Mouse (Mus musculus) intestine, postnatal 0 days (tissue): Measurements from ENCODE around the gene Fam129b. TPM values are rescaled to one million over a fixed set of nuclear protein-coding genes. Genes with fewer than 3 reads are reported as not detected.

Experiments
- ATAC-seq: fragments of 200-750 bp; cut with Nextera tagmentation; 2 replicates; pipeline ENCODE4 v1.8.0; 2017; ENCODE audit warnings: mild to moderate bottlenecking, moderate TSS enrichment, moderate library complexity
- H3K27ac ChIP-seq: fragments of 300-500 bp; sonication (generic); 2 replicates; pipeline ENCODE4 v1.5.1; 2014; ENCODE audit warnings: mild to moderate bottlenecking, low read depth, low read length, moderate library complexity
- H3K27me3 ChIP-seq: fragments of 300-500 bp; sonication (generic); replicated peaks from 2 replicates; pipeline ENCODE4 v1.6.1; 2014; ENCODE audit warnings: low read length, mixed read lengths; ENCODE audit not compliant: control insufficient read depth, insufficient read depth
- H3K36me3 ChIP-seq: fragments of 300-500 bp; sonication (generic); 2 replicates; pipeline ENCODE4 v1.6.1; 2014; ENCODE audit warnings: mild to moderate bottlenecking, moderate library complexity; ENCODE audit not compliant: control insufficient read depth, insufficient read depth
- H3K4me1 ChIP-seq: fragments of 300-500 bp; sonication (generic); replicated peaks from 2 replicates; pipeline ENCODE4 v1.6.1; 2014; ENCODE audit warnings: antibody characterized with exemption, low read length, mixed read lengths; ENCODE audit not compliant: control insufficient read depth, insufficient read depth
- H3K4me2 ChIP-seq: fragments of 300-500 bp; sonication (generic); replicated peaks from 2 replicates; pipeline ENCODE4 v1.6.1; 2014; ENCODE audit warnings: low read depth, mild to moderate bottlenecking, moderate library complexity
- H3K4me3 ChIP-seq: fragments of 300-500 bp; sonication (generic); 2 replicates; pipeline ENCODE4 v1.5.1; 2014; ENCODE audit warnings: low read depth, low read length
- H3K9ac ChIP-seq: fragments of 300-500 bp; sonication (generic); 2 replicates; pipeline ENCODE4 v1.6.1; 2014; ENCODE audit warnings: mild to moderate bottlenecking, low read depth, low read length
- H3K9me3 ChIP-seq: fragments of 300-500 bp; sonication (generic); 2 replicates; pipeline ENCODE4 v1.6.1; 2016; ENCODE audit warnings: mixed run types; ENCODE audit not compliant: control insufficient read depth
- CTCF ChIP-seq: sonication (generic); IDR thresholded peaks from 2 replicates; pipeline ENCODE4 v1.5.1; 2016; ENCODE audit warnings: low read depth, mild to moderate bottlenecking, control low read depth, antibody characterized with exemption, moderate library complexity
- WGBS: fragments of 180-500 bp; shearing (Covaris S2); extraction: QIAGEN DNeasy Blood & Tissue Kit; methylation state at CpG from one replicate; pipeline ENCODE4 v1.1.7; 2014; 5-methylcytosine and 5-hydroxymethylcytosine counted together
- polyA plus RNA-seq: library from polyadenylated mRNA; unstranded; fragments of >200 nt; fragmentation: Nextera tagmentation; extraction: Ambion mirVana; gene quantifications from 2 replicates; pipeline ENCODE4 v1.2.1, GENCODE M21; 2015

Gene Fam129b
- polyA plus RNA-seq, 1 experiment from 2014 or later, result 15.3 TPM

DNA sequence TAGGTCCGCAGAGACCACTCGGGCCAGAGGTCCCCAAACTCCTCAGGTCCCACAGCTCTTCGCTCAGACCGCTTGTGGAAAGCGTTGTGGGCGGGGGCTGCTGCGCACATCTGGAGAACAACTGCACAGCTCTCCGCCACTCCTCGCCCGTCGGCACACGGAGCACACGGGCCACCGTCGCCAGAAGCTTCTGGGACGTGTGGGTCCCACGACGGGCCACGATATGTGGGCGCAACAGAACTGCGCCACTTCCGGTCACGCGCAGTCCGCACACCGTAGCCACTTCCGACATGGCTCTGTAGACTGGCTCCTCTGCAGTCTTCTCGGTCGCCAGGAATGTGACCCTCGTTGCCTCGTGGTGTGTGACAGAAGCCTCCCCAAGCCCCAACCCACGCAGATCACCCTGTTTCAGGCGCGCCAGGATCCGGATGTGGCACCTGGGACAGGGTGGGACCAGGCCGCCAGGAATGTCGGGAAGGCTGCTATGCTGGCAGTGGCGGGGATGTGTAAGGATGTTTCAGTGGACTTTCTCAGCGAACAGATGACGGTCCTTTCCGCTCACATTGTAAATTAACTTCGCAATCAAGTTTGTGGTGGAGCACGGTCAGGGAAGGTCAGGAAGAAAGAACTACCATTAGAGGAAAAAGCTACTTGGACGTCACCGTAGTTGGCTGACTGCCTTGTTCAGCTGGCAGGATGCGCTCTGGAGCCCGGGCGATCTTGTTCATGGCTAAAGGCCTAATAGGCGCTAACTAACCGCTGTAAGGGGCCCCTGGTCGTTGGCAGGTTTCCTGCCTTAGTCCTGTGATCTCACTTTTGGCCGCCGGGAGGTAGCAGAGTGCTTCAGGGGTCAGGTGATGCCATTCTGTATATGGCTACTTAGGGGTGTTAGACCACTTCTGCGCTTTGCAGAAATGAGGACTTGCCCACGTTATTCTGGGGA lies 91.0 kb downstream of the Fam129b start:
- H3K9ac ChIP-seq, result peak overlapping the region; percentile 78
- H3K4me2 ChIP-seq, result peak overlapping the region; percentile 94
- H3K4me3 ChIP-seq, result peak overlapping the region; percentile 51
- peaks cover 8% of the 10 kb centered on the region; the same call in 1 of the 2 replicates for H3K4me1 ChIP-seq
- peak; percentile 85 for TF ChIP-seq CTCF
- peaks cover 20% of the 10 kb centered on the region for H3K36me3 ChIP-seq
- H3K9me3 ChIP-seq, result no peaks in the 10 kb centered on the region
- H3K27me3 ChIP-seq, result no peaks in the 10 kb centered on the region
- under 1% methylated on average over 55 of the region's 55 CpGs for WGBS
- ATAC-seq, result peak; percentile 85
- peak overlapping the region; percentile 97 for H3K27ac ChIP-seq

DNA sequence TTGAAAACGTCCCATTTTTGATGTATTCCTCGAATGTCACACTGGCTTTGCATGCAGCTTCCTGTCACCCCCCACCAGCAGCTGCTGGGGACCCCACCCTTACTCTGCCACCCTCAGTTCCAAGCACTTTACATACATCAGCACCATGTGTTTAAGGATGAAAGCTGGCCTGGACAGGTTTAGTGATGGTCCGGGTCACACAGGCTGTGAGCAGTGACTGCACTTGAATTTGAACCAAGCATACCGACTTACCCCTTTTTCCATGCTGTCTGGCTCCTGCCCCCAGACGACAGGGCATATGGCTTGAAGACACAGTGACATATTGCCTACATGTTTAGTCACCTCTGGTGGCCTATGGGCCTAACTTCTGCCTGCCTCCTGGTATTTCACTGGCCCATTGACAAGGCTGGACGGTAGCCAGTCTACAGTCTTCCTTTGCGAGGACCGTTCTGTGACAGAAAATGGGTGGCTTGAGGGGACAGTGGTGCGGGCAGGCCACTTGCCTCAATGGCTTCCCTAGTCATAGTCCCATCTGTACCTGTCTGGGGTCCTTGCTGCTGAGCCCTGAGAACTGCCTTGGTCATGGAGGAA lies 92.2 kb downstream of the Fam129b start:
- H3K9ac ChIP-seq, result no peak overlapping the region
- no peak for ATAC-seq
- TF ChIP-seq CTCF, result no peak
- WGBS, result 85% methylated on average over 9 of the region's 9 CpGs
- no peaks in the 10 kb centered on the region for H3K27me3 ChIP-seq
- no peaks in the 10 kb centered on the region for H3K9me3 ChIP-seq
- no peak overlapping the region for H3K27ac ChIP-seq
- H3K36me3 ChIP-seq, result peaks cover 19% of the 10 kb centered on the region
- H3K4me3 ChIP-seq, result no peak overlapping the region
- H3K4me2 ChIP-seq, result no peak overlapping the region
- H3K4me1 ChIP-seq, result peaks cover 8% of the 10 kb centered on the region; the same call in 1 of the 2 replicates

- Histone ChIP-seq H3K36me3 (peaks cover 19% of the 10 kb centered on the region), H3K4me3 (no peak overlapping the region), H3K9me3 (no peaks in the 10 kb centered on the region), H3K27ac (no peak overlapping the region), H3K27me3 (no peaks in the 10 kb centered on the region), H3K4me1 (peaks cover 8% of the 10 kb centered on the region; the same call in 1 of the 2 replicates), H3K4me2 (no peak overlapping the region), H3K9ac (no peak overlapping the region)
- ATAC-seq, result no peak
- no peak for TF ChIP-seq CTCF
- 74% methylated on average over 8 of the region's 8 CpGs for WGBS
Observed at GRCm38 (mm10) chr2:32969326-32969725, 93.4 kb downstream of the Fam129b start.

- peaks cover 20% of the 10 kb centered on the region for H3K36me3 ChIP-seq
- no peak overlapping the region for H3K4me3 ChIP-seq
- no peak overlapping the region for H3K27ac ChIP-seq
- no peak for ATAC-seq
- no peaks in the 10 kb centered on the region for H3K9me3 ChIP-seq
- no peak overlapping the region for H3K4me2 ChIP-seq
- WGBS, result 62% methylated on average over 9 of the region's 9 CpGs
- TF ChIP-seq CTCF, result no peak
- peaks cover 8% of the 10 kb centered on the region; the same call in 1 of the 2 replicates for H3K4me1 ChIP-seq
- no peaks in the 10 kb centered on the region for H3K27me3 ChIP-seq
- no peak overlapping the region for H3K9ac ChIP-seq
Observed at GRCm38 (mm10) chr2:32971235-32971634, 95.3 kb downstream of the Fam129b start.

DNA sequence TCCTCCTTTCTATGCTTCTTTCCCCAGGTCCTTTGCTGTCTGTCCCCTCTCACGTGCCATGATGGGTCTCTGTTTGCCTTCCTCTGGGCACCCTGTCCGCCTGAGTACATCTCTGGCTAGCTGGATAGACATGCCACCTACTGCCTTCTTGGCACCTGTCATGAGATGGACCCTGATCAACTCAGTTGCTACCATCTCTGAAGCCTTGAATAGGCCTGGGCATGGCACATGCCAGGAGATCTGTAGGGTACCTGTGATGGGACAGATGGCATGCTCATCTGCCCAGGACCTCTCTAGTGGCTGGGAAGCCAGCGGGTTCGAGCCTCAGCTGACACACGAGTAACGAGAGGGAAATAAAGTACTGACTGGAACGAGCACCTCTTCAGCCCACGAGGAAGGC lies 98.3 kb downstream of the Fam129b start:
- Histone ChIP-seq H3K36me3 (peaks cover 25% of the 10 kb centered on the region), H3K4me3 (no peak overlapping the region), H3K27me3 (no peaks in the 10 kb centered on the region), H3K9ac (no peak overlapping the region), H3K4me1 (no peaks in the 10 kb centered on the region), H3K9me3 (no peaks in the 10 kb centered on the region), H3K27ac (no peak overlapping the region), H3K4me2 (no peak overlapping the region)
- 88% methylated on average over 8 of the region's 8 CpGs for WGBS
- TF ChIP-seq CTCF, result no peak
- no peak for ATAC-seq

Other genes with a start within 250 kb of the Fam129b start
- gene Eng, start 229.5 kb upstream of the Fam129b start, polyA plus RNA-seq, result 32.2 and 34.1 TPM in 2 replicates
- gene Fpgs, start 172.0 kb upstream of the Fam129b start, polyA plus RNA-seq, result 12.4 and 15.2 TPM in 2 replicates
- 54.0 and 62.2 TPM in 2 replicates for gene Cdk9, start 163.0 kb upstream of the Fam129b start, polyA plus RNA-seq
- 11.2 and 11.7 TPM in 2 replicates for gene Sh2d3c, start 155.1 kb upstream of the Fam129b start, polyA plus RNA-seq
- gene 6330409D20Rik, start 135.1 kb upstream of the Fam129b start, polyA plus RNA-seq, result 0.18 TPM in 2 replicates
- 59.2 and 60.4 TPM in 2 replicates for gene Tor2a, start 118.9 kb upstream of the Fam129b start, polyA plus RNA-seq
- gene Ttc16, start 100.5 kb upstream of the Fam129b start, polyA plus RNA-seq, result 0.04 and 0.09 TPM in 2 replicates
- 8.4 and 10.5 TPM in 2 replicates for gene Ptrh1, start 100.3 kb upstream of the Fam129b start, polyA plus RNA-seq
- gene Cfap157, start 91.7 kb upstream of the Fam129b start, polyA plus RNA-seq, result 0.47 and 0.76 TPM in 2 replicates
- 12.1 and 12.2 TPM in 2 replicates for gene Stxbp1, start 28.9 kb upstream of the Fam129b start, polyA plus RNA-seq
- 90.6 and 103 TPM in 2 replicates for gene Rpl12, start 85.4 kb downstream of the Fam129b start, polyA plus RNA-seq
- 4.3 and 4.4 TPM in 2 replicates for gene Lrsam1, start 85.5 kb downstream of the Fam129b start, polyA plus RNA-seq
- gene Slc2a8, start 106.0 kb downstream of the Fam129b start, polyA plus RNA-seq, result 48.7 and 50.2 TPM in 2 replicates